8 mouse cellular contexts compared by ENCODE assay signal in the genomic region with DNA sequence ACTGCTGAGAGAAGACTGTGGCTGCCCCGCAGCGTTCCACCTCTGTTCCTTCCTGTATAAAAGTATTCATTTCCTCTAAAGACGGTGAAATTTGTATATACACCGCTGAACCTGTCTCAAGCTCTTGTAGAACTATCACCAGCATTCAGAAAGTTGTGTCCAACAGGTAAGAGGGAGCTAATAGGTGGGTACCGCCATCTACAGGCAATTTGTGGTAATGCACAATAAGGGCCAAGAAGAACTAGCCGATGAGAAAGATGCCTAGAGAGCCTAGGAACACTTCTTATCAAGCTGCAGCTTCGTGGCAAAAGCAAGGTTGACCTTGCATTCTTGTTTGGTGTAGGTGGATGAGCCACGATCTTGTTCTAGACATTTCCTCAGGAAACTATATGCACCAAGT.
DNase-seq lines count a peak whose midpoint lies in the region; ATAC-seq and TF ChIP-seq lines count a peak whose summit lies in the region.

No protein-coding gene starts in this region.

- H3K9me3 ChIP-seq in embryonic facial prominence, embryonic 14.5 days (ENCODE audit: control insufficient read depth, low read length): no peaks in the 10 kb centered on the region
- no peaks in the 10 kb centered on the region for H3K9me3 ChIP-seq in midbrain, embryonic 12.5 days

- no peak overlapping the region for H3K9ac ChIP-seq in embryonic facial prominence, embryonic 14.5 days (ENCODE audit: low read depth, low read length)
- no peak overlapping the region for H3K9ac ChIP-seq in midbrain, embryonic 12.5 days (replicated peaks)

- no peak overlapping the region for H3K4me3 ChIP-seq in spleen, adult 2 months (ENCODE audit: extremely low read depth, insufficient read depth, insufficient read length)
- H3K4me3 ChIP-seq in embryonic facial prominence, embryonic 14.5 days (ENCODE audit: low read depth, low read length): no peak overlapping the region
- H3K4me3 ChIP-seq in midbrain, embryonic 12.5 days: no peak overlapping the region

- H3K36me3 ChIP-seq in spleen, adult 2 months (ENCODE audit: control insufficient read depth, insufficient read depth, low read length): no peaks in the 10 kb centered on the region
- no peaks in the 10 kb centered on the region for H3K36me3 ChIP-seq in embryonic facial prominence, embryonic 14.5 days (ENCODE audit: control insufficient read depth, insufficient read depth, low read length)
- no peaks in the 10 kb centered on the region for H3K36me3 ChIP-seq in midbrain, embryonic 12.5 days

- TF ChIP-seq POLR2A in spleen, adult 2 months (IDR thresholded peaks at IDR 0.05; ENCODE audit: low read depth, low read length): no peak

- H3K4me1 ChIP-seq in spleen, adult 2 months (ENCODE audit: control insufficient read depth, insufficient read depth, insufficient read length): no peaks in the 10 kb centered on the region
- H3K4me1 ChIP-seq in embryonic facial prominence, embryonic 14.5 days (ENCODE audit: control insufficient read depth, insufficient read depth, low read length): no peaks in the 10 kb centered on the region
- H3K4me1 ChIP-seq in midbrain, embryonic 12.5 days: no peaks in the 10 kb centered on the region

- ATAC-seq in embryonic facial prominence, embryonic 14.5 days (ENCODE audit: low read depth): no peak
- 0 out of 2 replicates have a peak, but pooled peaks have one; percentile 34 for ATAC-seq in midbrain, embryonic 12.5 days (ENCODE audit: low FRiP score, low read depth)

- peak; percentile 5 to 6 for DNase-seq in spleen, adult 2 months (ENCODE audit: low read depth in 1 of 2, low spot score in 2 of 2)
- no peak for DNase-seq in spleen, postnatal 36 days (ENCODE audit: low spot score in 2 of 2)
- DNase-seq in adrenal gland, postnatal 25 days: peak; percentile 36
- DNase-seq in embryonic facial prominence, embryonic 14.5 days (ENCODE audit: low spot score): peak; percentile 62
- DNase-seq in heart, postnatal 25 days (ENCODE audit: low spot score): peak; percentile 10
- DNase-seq in layer of hippocampus, postnatal 36 days: peak; percentile 30 to 51
- peak; percentile 38 for DNase-seq in testis, postnatal 14 days (ENCODE audit: low spot score)

- H3K27me3 ChIP-seq in spleen, adult 2 months (ENCODE audit: control insufficient read depth, insufficient read depth, low read length): no peaks in the 10 kb centered on the region
- H3K27me3 ChIP-seq in embryonic facial prominence, embryonic 14.5 days (replicated peaks; ENCODE audit: control insufficient read depth, insufficient read depth, low read length): no peaks in the 10 kb centered on the region
- peaks cover 4% of the 10 kb centered on the region; the same call in 1 of the 2 replicates for H3K27me3 ChIP-seq in midbrain, embryonic 12.5 days

- TF ChIP-seq CTCF in spleen, adult 2 months (IDR thresholded peaks at IDR 0.05; ENCODE audit: extremely low read depth, insufficient read depth, insufficient read length, insufficient replicate concordance): peak; percentile 23; the same call in 1 of the 2 replicates

- no peak overlapping the region for H3K4me2 ChIP-seq in embryonic facial prominence, embryonic 14.5 days (ENCODE audit: low read depth, low read length)
- H3K4me2 ChIP-seq in midbrain, embryonic 12.5 days (replicated peaks): no peak overlapping the region

- intact Hi-C loops in heart, postnatal 25 days (cut with DNase I): loop anchor here (2.0 to 5.0 kb wide), 3 partner anchors 91 to 325 kb away; no protein-coding TSS in a partner anchor

- 6% methylated on average over 8 of the region's 8 CpGs for WGBS in spleen, adult 2 months
- WGBS in embryonic facial prominence, embryonic 14.5 days: 6% methylated on average over 8 of the region's 8 CpGs
- WGBS in midbrain, embryonic 12.5 days: 8% methylated on average over 8 of the region's 8 CpGs

- H3K27ac ChIP-seq in spleen, adult 2 months (ENCODE audit: insufficient read depth, low read length): no peak overlapping the region
- H3K27ac ChIP-seq in embryonic facial prominence, embryonic 14.5 days (replicated peaks; ENCODE audit: low read depth, low read length): no peak overlapping the region
- no peak overlapping the region for H3K27ac ChIP-seq in midbrain, embryonic 12.5 days (replicated peaks)

Comparison
In these comparisons a context has a peak if more than half of its experiments do, and no peak if none do; other contexts are left out.
1. DNase-seq: peak in spleen, adult 2 months (2 of 2), adrenal gland, postnatal 25 days (single experiment), embryonic facial prominence, embryonic 14.5 days (single experiment), heart, postnatal 25 days (single experiment), layer of hippocampus, postnatal 36 days (2 of 2) and testis, postnatal 14 days (single experiment); none in spleen, postnatal 36 days (0 of 2).